Mouse (Mus musculus) megakaryocyte, embryonic 14.5 days (primary cell): ENCODE results near the gene Sprr4. TPM values are rescaled to one million over a fixed set of nuclear protein-coding genes. Genes with fewer than 3 reads are reported as not detected.
"Not testable (repeated sequence)": the region's sequence is repeated elsewhere in the genome, so short reads cannot be mapped to it uniquely, and the experiment has no call there.

ENCODE experiments used
- H3K27me3 ChIP-seq: replicated peaks from 2 replicates; pipeline ENCODE3; 2012; ENCODE audit warnings: inconsistent platforms
- H3K36me3 ChIP-seq: replicated peaks from 2 replicates; pipeline ENCODE3; 2012; ENCODE audit warnings: low read length, inconsistent platforms, mixed read lengths
- H3K4me1 ChIP-seq: 2 replicates; pipeline ENCODE4 v1.6.1; 2012; ENCODE audit warnings: inconsistent platforms
- H3K4me3 ChIP-seq: replicated peaks from 2 replicates; pipeline ENCODE3; 2012; ENCODE audit warnings: moderate library complexity, mild to moderate bottlenecking, inconsistent platforms
- H3K9me3 ChIP-seq: 2 replicates; pipeline ENCODE4 v1.6.1; 2012; ENCODE audit warnings: inconsistent platforms
- FLI1 ChIP-seq: IDR thresholded peaks from 2 replicates; pipeline ENCODE4 v1.6.1; 2012; ENCODE audit warnings: low read length, inconsistent platforms, mixed read lengths
- GATA1 ChIP-seq: IDR thresholded peaks from 3 replicates; pipeline ENCODE4 v1.6.1; 2012; ENCODE audit warnings: mixed read lengths, low read length, inconsistent platforms, borderline replicate concordance
- polyA plus RNA-seq: library from polyadenylated mRNA; stranded (reverse); fragments of >175 nt; gene quantifications from 2 replicates; pipeline ENCODE4 v1.2.3, GENCODE M21; 2012; ENCODE audit warnings: low replicate concordance; ENCODE audit not compliant: insufficient read depth

Gene Sprr4
- polyA plus RNA-seq = not detected in 2 replicates

- Histone ChIP-seq H3K36me3 (no peaks in the 10 kb centered on the region), H3K27me3 (no peaks in the 10 kb centered on the region), H3K4me1 (no peaks in the 10 kb centered on the region), H3K4me3 (no peak within 1 kb of the TSS), H3K9me3 (no peaks in the 10 kb centered on the region)
- no peak for TF ChIP-seq GATA1
- TF ChIP-seq FLI1 = no peak
Measured at GRCm38 (mm10) chr3:92500393-92500792, at the start of gene Sprr4. Gene Sprr4 (minus strand): TSS chr3:92500493.

GRCm38 (mm10) chr3:92534411-92534810 is 34.1 kb upstream of the Sprr4 start, which contains the start of gene 2310046K23Rik:
Gene 2310046K23Rik (minus strand): TSS chr3:92534511.
- H3K4me3 ChIP-seq = no peak within 1 kb of the TSS
- no peaks in the 10 kb centered on the region for H3K36me3 ChIP-seq
- H3K27me3 ChIP-seq = no peaks in the 10 kb centered on the region
- no peaks in the 10 kb centered on the region for H3K4me1 ChIP-seq
- H3K9me3 ChIP-seq = no peaks in the 10 kb centered on the region
- TF ChIP-seq GATA1 (no peak), FLI1 (no peak)

GRCm38 (mm10) chr3:92512325-92512724 is 12.0 kb upstream of the Sprr4 start:
- H3K4me1 ChIP-seq = no peaks in the 10 kb centered on the region
- H3K36me3 ChIP-seq = no peaks in the 10 kb centered on the region
- no peaks in the 10 kb centered on the region for H3K27me3 ChIP-seq
- TF ChIP-seq FLI1 (no peak), GATA1 (no peak)
- H3K9me3 ChIP-seq = no peaks in the 10 kb centered on the region
- H3K4me3 ChIP-seq = no peak overlapping the region

GRCm38 (mm10) chr3:92510786-92511185 is 10.5 kb upstream of the Sprr4 start:
- no peaks in the 10 kb centered on the region for H3K4me1 ChIP-seq
- H3K4me3 ChIP-seq = no peak overlapping the region
- H3K9me3 ChIP-seq = no peaks in the 10 kb centered on the region
- no peak for TF ChIP-seq FLI1
- no peaks in the 10 kb centered on the region for H3K27me3 ChIP-seq
- no peaks in the 10 kb centered on the region for H3K36me3 ChIP-seq

GRCm38 (mm10) chr3:92508185-92508584 is 7.9 kb upstream of the Sprr4 start:
- TF ChIP-seq FLI1 = no peak
- TF ChIP-seq GATA1 = no peak
- Histone ChIP-seq H3K27me3 (no peaks in the 10 kb centered on the region), H3K9me3 (no peaks in the 10 kb centered on the region), H3K4me3 (no peak overlapping the region), H3K36me3 (no peaks in the 10 kb centered on the region), H3K4me1 (no peaks in the 10 kb centered on the region)

GRCm38 (mm10) chr3:92503528-92503927 is 3.2 kb upstream of the Sprr4 start:
- H3K4me1 ChIP-seq = no peaks in the 10 kb centered on the region
- TF ChIP-seq GATA1 (no peak), FLI1 (no peak)
- H3K4me3 ChIP-seq = no peak overlapping the region
- H3K9me3 ChIP-seq = no peaks in the 10 kb centered on the region
- H3K36me3 ChIP-seq = no peaks in the 10 kb centered on the region
- no peaks in the 10 kb centered on the region for H3K27me3 ChIP-seq

GRCm38 (mm10) chr3:92490262-92490661 is 10.0 kb downstream of the Sprr4 start:
- H3K9me3 ChIP-seq, H3K4me1 ChIP-seq, H3K36me3 ChIP-seq, H3K4me3 ChIP-seq, H3K27me3 ChIP-seq: not testable (repeated sequence)

- Histone ChIP-seq H3K36me3 (no peaks in the 10 kb centered on the region), H3K4me3 (no peak overlapping the region), H3K27me3 (no peaks in the 10 kb centered on the region), H3K4me1 (no peaks in the 10 kb centered on the region), H3K9me3 (no peaks in the 10 kb centered on the region)
- TF ChIP-seq FLI1 = no peak
- no peak for TF ChIP-seq GATA1
Measured at GRCm38 (mm10) chr3:92486307-92486706, 14.0 kb downstream of the Sprr4 start.

- Histone ChIP-seq H3K9me3 (no peaks in the 10 kb centered on the region), H3K4me3 (no peak within 1 kb of the TSS), H3K36me3 (no peaks in the 10 kb centered on the region), H3K27me3 (no peaks in the 10 kb centered on the region), H3K4me1 (no peaks in the 10 kb centered on the region)
- no peak for TF ChIP-seq FLI1
- TF ChIP-seq GATA1 = no peak
Measured at GRCm38 (mm10) chr3:92485863-92486262, 14.4 kb downstream of the Sprr4 start, which contains the start of gene Sprr1a. Gene Sprr1a (minus strand): TSS chr3:92485895.

- not testable (repeated sequence) for H3K36me3 ChIP-seq, H3K4me1 ChIP-seq, H3K9me3 ChIP-seq, H3K27me3 ChIP-seq, H3K4me3 ChIP-seq
Measured at GRCm38 (mm10) chr3:92481249-92481648, 19.0 kb downstream of the Sprr4 start.

- no peak for TF ChIP-seq GATA1
- no peak for TF ChIP-seq FLI1
- Histone ChIP-seq H3K27me3 (no peaks in the 10 kb centered on the region), H3K4me3 (no peak overlapping the region)
Measured at GRCm38 (mm10) chr3:92470111-92470510, 30.2 kb downstream of the Sprr4 start.

GRCm38 (mm10) chr3:92467424-92467823 is 32.9 kb downstream of the Sprr4 start:
- Histone ChIP-seq H3K27me3 (no peaks in the 10 kb centered on the region), H3K36me3 (no peaks in the 10 kb centered on the region), H3K4me3 (no peak overlapping the region), H3K9me3 (no peaks in the 10 kb centered on the region), H3K4me1 (no peaks in the 10 kb centered on the region)
- TF ChIP-seq GATA1 (no peak), FLI1 (no peak)

More at GRCm38 (mm10) chr3:92470111-92470510, 30.2 kb downstream of the Sprr4 start:
- no peaks in the 10 kb centered on the region for H3K4me1 ChIP-seq
- no peaks in the 10 kb centered on the region for H3K9me3 ChIP-seq
- no peaks in the 10 kb centered on the region for H3K36me3 ChIP-seq
